Mouse (Mus musculus): ENCODE measurements at regions not wholly inside any gene's neighbourhood (a gene's known extent, or its start where the extent isn't known, plus 50 kb on each side); places are given as distances from the start of the nearest gene placed in this dataset.

DNA sequence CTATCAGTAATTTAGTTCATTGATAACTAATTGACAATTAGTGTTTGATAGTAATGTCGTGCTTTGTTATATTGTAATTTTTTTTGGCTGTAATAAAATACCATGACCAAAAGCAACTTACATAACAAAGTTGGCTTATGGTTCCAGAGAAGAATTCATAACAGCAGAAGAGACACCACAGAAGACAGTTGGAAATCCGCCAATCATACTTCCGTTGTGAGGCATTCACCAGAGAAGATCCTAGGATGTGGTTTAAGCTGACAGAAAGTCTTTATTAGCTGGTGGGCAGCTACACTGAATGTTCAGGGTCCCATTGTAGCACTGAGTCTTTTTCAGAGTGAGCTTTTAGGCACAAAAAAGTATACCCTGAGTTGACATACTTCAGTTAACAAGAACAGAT lies 109.9 kb downstream of the Sec23a start:
- DNase-seq (ENCODE audit: low spot score in 2 of 2), result no peak

GRCm38 (mm10) chr12:58875808-58876207 lies 136.0 kb downstream of the Sec23a start:
- DNase-seq (ENCODE audit: low spot score in 2 of 2), result no peak

DNA sequence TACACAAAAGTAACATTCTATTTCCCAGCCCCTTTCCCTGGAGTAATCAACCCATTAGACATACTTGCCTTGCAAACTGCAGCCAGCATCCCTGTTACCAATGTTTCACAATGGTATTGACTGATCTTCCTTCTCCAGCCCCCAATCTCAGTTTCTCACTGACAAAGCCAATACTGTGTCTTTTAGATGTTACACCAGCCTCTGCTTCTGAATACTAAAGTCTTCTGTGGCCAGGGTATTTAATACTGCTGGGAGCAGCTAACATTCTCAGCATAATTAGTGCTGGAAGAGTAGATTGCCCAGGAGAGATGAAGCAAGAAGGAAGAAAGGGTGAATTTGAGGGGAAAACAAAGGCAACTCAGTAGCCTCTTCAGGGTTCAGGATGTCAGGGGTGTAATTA lies 139.4 kb downstream of the Sec23a start:
- no peak for DNase-seq (ENCODE audit: low spot score in 2 of 2)

- no peak for DNase-seq (ENCODE audit: low spot score in 2 of 2)
Measured at GRCm38 (mm10) chr12:58856498-58856897, 155.3 kb downstream of the Sec23a start.

DNA sequence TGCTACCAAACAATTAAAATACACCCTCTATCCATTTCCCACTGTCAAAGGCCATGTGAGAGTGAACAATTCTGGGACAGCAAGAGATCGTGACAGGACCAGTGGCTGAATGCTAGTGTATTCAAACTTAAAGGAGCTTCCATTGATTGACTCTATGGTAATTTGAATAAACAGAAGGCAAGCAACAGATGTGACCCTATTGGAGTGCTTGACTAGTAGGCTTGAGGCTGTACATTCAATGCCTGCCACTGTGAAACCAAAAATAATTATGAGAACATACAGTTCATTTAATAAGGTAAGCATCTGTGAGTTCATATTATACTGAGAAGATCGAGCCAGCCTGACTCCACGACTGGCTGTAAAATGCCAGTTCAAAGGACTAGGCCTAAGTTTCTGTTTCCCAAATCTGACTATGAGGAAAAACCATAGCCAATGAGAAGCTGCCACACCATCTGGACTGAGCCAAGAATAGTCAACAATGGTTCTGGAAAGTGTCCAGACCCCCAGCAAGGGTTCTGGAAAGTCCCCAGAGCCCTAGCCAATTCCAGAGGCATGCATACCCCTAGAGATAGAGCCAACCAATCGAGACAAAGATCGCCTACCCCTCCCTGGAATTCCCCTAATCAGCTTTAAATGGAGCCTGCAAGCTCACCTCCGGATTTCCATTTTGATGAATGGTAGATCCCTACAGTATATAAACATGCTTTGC lies 160.0 kb downstream of the Sec23a start:
- DNase-seq (ENCODE audit: low spot score in 2 of 2), result no peak

DNA sequence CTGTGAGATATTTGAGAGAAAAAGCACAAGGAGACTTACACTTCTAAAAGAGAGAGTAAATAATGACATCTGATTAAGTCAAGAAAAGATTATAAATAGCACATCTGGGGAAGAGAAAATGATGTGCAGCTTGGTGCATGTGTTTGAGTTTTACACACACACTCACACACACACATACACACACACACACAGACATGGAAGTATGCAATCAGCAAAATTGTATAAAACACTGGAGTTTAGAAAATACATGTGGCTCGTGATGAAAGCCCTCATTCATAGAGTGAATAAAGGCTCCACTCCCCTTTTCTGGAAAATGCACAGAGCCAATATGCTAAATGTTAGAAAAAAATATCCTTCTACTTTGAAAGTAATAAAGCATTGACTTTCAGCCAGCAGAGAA lies 182.2 kb downstream of the Sec23a start:
- no peak for DNase-seq (ENCODE audit: low spot score in 2 of 2)

DNA sequence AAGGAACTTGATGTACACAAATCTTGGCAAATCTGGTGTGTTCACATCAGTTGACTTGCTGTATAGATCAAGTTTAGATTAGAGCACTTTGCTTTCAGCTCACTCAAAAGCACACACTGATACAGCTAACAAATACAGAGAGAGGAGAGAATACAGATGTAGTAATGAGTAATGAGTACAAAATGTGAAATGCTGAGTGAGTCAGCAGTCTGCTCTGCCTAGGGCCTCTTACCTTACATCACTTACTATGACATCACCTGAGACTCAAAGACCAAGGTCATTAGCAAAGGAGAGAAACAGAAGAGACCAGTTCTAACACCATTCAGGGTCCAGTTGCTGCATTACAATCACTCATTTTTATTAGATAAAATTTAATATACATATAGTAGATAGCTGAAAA lies 184.0 kb downstream of the Sec23a start:
- no peak for DNase-seq (ENCODE audit: low spot score in 2 of 2)

DNA sequence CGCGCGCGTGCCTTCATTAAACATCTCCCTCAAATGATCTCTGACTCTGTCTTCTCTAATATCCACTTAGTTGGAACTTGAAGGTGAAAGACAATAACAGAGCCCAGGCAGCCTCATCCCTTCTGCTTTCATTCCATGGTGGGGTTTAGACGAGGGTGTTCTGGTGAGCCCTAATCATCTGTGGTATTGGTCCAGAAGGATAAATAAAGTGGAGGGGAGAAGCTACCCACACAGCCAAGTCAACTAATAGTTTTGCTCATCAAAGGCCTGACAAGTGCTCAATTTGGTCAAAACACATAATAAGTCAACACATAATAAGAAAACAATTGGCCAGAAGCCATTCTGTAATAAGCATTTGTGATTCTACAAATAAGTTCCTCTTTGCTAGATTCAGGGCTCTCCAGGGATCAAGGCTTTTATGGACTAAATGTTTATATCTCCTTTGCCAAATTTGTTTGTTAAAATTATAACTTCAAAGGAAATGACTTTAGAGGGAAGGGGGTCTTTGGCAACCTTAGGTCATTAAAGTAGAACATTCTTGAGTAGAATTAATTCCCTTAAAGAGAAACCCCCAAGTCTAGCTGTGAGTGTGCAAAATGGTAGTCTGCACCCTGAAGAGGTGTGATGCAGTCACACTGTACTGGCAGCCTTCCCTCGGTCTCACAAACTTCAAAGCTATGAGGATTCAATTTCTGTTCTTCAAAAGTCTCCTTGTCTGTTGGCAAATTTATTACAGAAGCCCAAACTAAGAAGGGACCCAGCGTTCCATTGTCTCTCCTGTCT lies 186.5 kb downstream of the Sec23a start:
- DNase-seq (ENCODE audit: low spot score in 2 of 2), result no peak

GRCm38 (mm10) chr12:58822971-58823370 lies 188.8 kb downstream of the Sec23a start:
- DNase-seq (ENCODE audit: low spot score in 2 of 2), result no peak

DNA sequence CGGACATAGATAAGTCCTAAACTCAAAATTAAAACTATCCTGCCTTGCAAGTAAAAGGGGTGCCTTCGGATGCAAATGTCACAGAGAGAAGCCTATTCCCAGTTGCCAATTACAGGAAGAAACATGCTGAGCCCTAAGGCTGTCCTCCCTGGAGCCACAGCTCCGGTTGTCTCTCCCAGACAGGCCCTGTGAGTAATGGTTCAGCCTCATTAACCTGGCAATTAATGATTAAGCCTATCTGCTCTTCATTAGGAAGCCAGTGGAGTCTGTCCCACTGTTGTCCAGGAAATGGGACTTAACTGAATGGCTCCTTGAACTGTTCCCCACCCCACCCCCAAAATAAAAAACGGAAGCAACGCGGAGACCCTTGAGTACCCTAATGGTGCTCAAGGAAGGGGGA lies 207.7 kb downstream of the Sec23a start:
- no peak for DNase-seq (ENCODE audit: low spot score in 2 of 2)

GRCm38 (mm10) chr12:58802410-58802809 lies 209.4 kb downstream of the Sec23a start:
- DNase-seq (ENCODE audit: low spot score in 2 of 2), result peak; percentile 44 to 83

Data from urinary bladder, postnatal 4 days (tissue).